Mouse (Mus musculus) limb, embryonic 15.5 days (tissue): ENCODE data around the gene Nek6. TPM values are rescaled to one million over a fixed set of nuclear protein-coding genes. Genes with fewer than 3 reads are reported as not detected.

Source experiments
- ATAC-seq: fragments of 200-750 bp; cut with Nextera tagmentation; 2 replicates; pipeline ENCODE4 v1.8.0; 2017; ENCODE audit warnings: low read depth, moderate TSS enrichment; ENCODE audit not compliant: insufficient number of reproducible peaks, low FRiP score, low TSS enrichment
- H3K27ac ChIP-seq: fragments of 300-500 bp; sonication (generic); 2 replicates; pipeline ENCODE4 v1.5.1; 2015; ENCODE audit warnings: moderate library complexity, mild to moderate bottlenecking, inconsistent platforms
- H3K27me3 ChIP-seq: fragments of 300-500 bp; sonication (generic); 2 replicates; pipeline ENCODE4 v1.6.1; 2015; ENCODE audit warnings: inconsistent platforms
- H3K36me3 ChIP-seq: fragments of 300-500 bp; sonication (generic); 2 replicates; pipeline ENCODE4 v1.6.1; 2015; ENCODE audit warnings: inconsistent platforms
- H3K4me1 ChIP-seq: fragments of 300-500 bp; sonication (generic); 2 replicates; pipeline ENCODE4 v1.6.1; 2015; ENCODE audit warnings: inconsistent platforms
- H3K4me2 ChIP-seq: fragments of 300-500 bp; sonication (generic); 2 replicates; pipeline ENCODE4 v1.6.1; 2015; ENCODE audit warnings: mild to moderate bottlenecking, inconsistent platforms
- H3K4me3 ChIP-seq: fragments of 300-500 bp; sonication (generic); 2 replicates; pipeline ENCODE4 v1.5.1; 2015; ENCODE audit warnings: mild to moderate bottlenecking, inconsistent platforms
- H3K9ac ChIP-seq: fragments of 300-500 bp; sonication (generic); 2 replicates; pipeline ENCODE4 v1.6.1; 2015; ENCODE audit warnings: inconsistent platforms
- H3K9me3 ChIP-seq: fragments of 300-500 bp; sonication (generic); 2 replicates; pipeline ENCODE4 v1.6.1; 2016; ENCODE audit warnings: inconsistent platforms
- WGBS: fragments of 180-500 bp; shearing (Covaris S2); methylation state at CpG from one replicate; pipeline ENCODE4 v1.1.7; 2015; 5-methylcytosine and 5-hydroxymethylcytosine counted together
- polyA plus RNA-seq: library from polyadenylated mRNA; unstranded; fragments of >200 nt; fragmentation: Nextera tagmentation; extraction: Ambion mirVana; gene quantifications from 2 replicates; pipeline ENCODE4 v1.2.1, GENCODE M21; 2015

Nek6 gene
- polyA plus RNA-seq, 1 experiment from 2014 or later, result 118 TPM

DNA sequence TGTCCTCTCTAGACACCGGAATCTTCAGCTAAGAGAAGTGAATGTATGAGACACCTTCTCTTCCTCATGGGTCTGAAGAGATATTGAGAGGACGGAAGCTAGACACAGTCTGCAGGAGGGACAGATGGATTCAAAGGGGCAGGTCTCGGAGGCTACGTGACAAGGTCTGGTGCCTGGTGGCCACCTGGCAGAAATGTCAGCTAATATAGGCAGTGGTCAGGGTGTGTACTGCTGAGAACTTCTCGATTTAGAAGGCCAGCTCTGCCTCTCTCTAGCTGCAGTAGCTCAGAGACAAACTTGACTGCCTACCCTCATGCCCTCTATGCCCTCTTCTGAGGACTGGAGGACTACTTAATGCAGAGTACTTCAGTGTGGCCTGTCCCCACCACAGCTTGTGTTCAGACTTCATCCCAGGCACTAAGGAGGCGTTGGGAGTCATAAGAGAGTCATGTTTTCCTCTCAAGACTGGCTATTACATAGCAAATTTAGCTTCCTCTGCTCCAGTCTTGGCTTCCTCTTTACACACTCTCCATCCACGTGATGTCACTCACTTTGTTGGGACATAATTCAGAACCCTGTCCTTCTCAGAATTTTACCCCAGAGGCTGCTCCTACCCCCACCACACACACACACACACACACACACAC lies 28.3 kb upstream of the Nek6 start:
- no peaks in the 10 kb centered on the region for H3K9me3 ChIP-seq
- no peak overlapping the region for H3K4me2 ChIP-seq
- H3K27ac ChIP-seq, result no peak overlapping the region
- H3K27me3 ChIP-seq, result no peaks in the 10 kb centered on the region
- WGBS, result 80% methylated on average over 7 of the region's 7 CpGs
- ATAC-seq, result no peak
- no peaks in the 10 kb centered on the region for H3K36me3 ChIP-seq
- H3K4me1 ChIP-seq, result peaks cover 4% of the 10 kb centered on the region; the same call in 1 of the 2 replicates
- H3K9ac ChIP-seq, result no peak overlapping the region
- H3K4me3 ChIP-seq, result no peak overlapping the region

DNA sequence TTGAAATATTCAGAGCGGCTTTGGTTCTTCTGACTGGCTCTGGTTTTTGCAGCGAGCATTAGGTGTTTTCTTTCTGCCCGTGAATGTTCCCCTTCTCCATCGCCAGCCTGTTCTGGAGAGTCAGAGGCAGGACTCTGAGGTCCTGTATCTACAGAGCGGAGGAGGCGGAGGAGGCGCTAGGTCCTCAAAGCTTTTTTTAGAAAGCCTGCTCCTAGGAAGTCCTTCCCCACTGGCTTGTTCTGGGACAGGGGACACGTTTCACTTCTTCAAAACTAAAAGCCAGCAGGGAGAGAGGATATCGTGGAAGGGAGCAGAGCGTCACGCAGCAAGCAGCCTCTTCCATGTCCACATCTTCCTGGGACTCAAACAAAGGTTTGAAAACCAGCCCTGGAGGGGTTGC lies 26.9 kb upstream of the Nek6 start:
- ATAC-seq, result no peak
- Histone ChIP-seq H3K27me3 (no peaks in the 10 kb centered on the region), H3K9me3 (no peaks in the 10 kb centered on the region), H3K36me3 (no peaks in the 10 kb centered on the region), H3K4me1 (peaks cover 4% of the 10 kb centered on the region; the same call in 1 of the 2 replicates), H3K9ac (no peak overlapping the region), H3K4me3 (no peak overlapping the region), H3K27ac (0 out of 2 replicates have a peak overlapping the region, but pooled peaks have one; percentile 8), H3K4me2 (no peak overlapping the region)
- WGBS, result 73% methylated on average over 11 of the region's 11 CpGs

DNA sequence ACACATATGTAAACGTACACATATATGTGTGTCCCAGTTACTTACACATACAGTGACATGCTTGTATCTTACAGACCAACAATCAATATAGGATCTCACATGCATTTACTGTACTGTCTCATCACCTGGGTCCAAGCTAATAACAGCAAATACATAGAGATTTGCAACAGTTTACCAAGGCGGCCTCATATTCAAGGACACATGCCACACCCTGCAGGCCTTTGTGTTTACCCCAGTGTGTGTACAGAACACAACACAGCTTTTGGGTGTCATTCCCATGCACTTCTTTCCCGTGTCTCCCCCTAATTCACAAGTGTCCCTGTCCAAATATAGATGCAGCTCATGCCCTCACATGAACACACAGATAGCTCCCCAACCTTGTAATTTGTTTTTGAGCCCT lies 26.0 kb upstream of the Nek6 start:
- H3K9me3 ChIP-seq, result no peaks in the 10 kb centered on the region
- no peak overlapping the region for H3K4me2 ChIP-seq
- ATAC-seq, result no peak
- no peak overlapping the region for H3K9ac ChIP-seq
- 84% methylated on average over 3 of the region's 3 CpGs for WGBS
- H3K4me1 ChIP-seq, result peaks cover 4% of the 10 kb centered on the region; the same call in 1 of the 2 replicates
- H3K4me3 ChIP-seq, result no peak overlapping the region
- no peak overlapping the region for H3K27ac ChIP-seq
- no peaks in the 10 kb centered on the region for H3K27me3 ChIP-seq
- H3K36me3 ChIP-seq, result no peaks in the 10 kb centered on the region

DNA sequence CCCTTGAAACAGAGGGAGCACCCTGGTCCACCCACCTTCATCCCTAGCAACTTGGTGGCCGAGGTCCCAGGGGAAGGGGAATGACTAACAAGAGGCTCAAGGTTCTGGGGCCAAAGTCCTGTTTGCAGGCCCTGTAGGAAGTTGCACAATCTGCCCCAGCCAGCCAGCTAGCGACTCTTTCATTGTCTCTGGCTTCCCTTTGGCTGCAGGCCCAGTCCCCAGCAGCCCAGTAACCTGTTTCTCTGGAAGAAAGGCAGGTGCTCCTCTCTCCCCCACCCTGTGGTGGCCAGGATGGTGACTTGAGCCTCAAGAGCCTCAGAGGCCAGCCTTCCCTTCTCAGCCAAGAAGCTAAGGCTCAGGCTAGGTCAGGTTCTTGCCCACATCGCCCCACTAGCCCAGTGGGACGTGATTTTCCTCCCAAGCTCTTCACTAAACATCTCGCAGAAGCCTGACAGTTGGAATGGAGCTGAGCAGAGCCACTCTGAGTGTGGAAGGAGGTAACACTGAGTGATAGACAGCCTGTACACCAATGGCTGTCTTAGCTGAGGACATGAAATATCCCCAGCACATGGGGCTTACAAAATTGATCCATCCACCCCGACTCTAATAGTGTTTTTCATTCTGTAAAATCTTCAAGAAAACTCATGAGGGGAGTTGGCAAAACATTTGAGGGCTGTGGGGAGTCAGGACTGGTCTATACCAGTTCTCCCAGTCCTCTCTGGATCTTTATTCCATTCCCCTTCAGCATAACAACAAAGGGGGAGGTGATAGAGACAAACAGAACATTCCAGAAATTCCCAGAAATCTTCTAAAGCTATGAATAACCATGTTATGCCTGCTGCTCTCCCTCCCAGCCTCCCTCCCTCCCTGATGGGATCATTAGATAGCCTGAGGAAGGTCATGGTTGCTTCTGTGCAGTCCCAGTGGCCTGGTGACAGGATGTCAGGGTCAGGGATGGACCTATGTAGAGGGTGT lies 25.2 kb upstream of the Nek6 start:
- ATAC-seq, result no peak
- no peaks in the 10 kb centered on the region for H3K9me3 ChIP-seq
- 61% methylated on average over 6 of the region's 6 CpGs for WGBS
- no peak overlapping the region for H3K4me2 ChIP-seq
- H3K4me3 ChIP-seq, result no peak overlapping the region
- H3K9ac ChIP-seq, result no peak overlapping the region
- H3K27me3 ChIP-seq, result no peaks in the 10 kb centered on the region
- no peaks in the 10 kb centered on the region for H3K36me3 ChIP-seq
- H3K4me1 ChIP-seq, result peaks cover 4% of the 10 kb centered on the region; the same call in 1 of the 2 replicates
- H3K27ac ChIP-seq, result peak overlapping the region; percentile 51; the same call in 1 of the 2 replicates

DNA sequence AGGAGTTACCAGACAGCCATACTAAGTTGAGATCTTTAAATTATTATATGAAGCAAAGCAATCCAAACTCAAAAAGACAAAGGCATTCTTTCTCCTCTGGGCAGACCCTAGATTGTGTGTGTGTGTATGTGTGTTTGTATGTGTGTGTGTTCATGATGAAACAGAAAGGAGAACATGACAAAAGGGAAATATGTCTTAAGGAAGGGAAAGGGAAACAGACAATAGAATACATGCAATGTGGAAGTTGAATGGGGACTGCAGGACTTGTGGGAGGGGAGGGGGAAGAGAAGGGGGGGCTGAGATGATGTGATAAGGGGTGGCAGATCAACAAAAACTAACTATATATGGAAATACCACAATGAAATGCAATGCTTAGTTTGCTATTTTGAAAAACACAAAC lies 13.8 kb upstream of the Nek6 start:
- no peak overlapping the region for H3K4me3 ChIP-seq
- no peak overlapping the region for H3K27ac ChIP-seq
- no peaks in the 10 kb centered on the region for H3K9me3 ChIP-seq
- H3K4me2 ChIP-seq, result no peak overlapping the region
- H3K36me3 ChIP-seq, result no peaks in the 10 kb centered on the region
- no peak overlapping the region for H3K9ac ChIP-seq
- H3K4me1 ChIP-seq, result peaks cover 16% of the 10 kb centered on the region
- H3K27me3 ChIP-seq, result no peaks in the 10 kb centered on the region
- ATAC-seq, result no peak

DNA sequence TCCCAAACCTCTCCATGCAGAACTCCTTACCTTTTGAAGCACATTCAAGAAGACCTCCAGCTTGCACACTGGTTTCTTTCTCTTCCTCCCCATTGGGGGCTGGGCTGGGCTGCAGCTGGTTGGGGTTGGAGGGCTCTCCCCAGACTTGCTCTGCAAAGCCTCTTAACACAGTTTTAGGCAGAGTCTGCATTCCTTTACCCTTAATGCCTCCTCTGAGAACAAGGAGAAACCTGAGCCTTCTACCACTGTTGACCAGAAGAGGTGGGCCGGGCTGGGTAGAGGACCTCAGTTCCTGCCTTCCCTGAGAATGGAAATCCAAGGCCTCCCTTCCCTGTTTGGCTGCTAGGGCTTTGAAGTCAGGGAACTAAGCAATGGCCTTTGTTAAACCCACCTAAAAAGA lies 9.8 kb upstream of the Nek6 start:
- H3K4me1 ChIP-seq, result peaks cover 29% of the 10 kb centered on the region
- H3K27ac ChIP-seq, result peak overlapping the region; percentile 28
- no peak overlapping the region for H3K4me3 ChIP-seq
- ATAC-seq, result peak; percentile 41; the same call in 1 of the 2 replicates
- no peak overlapping the region for H3K4me2 ChIP-seq
- H3K9me3 ChIP-seq, result no peaks in the 10 kb centered on the region
- H3K27me3 ChIP-seq, result no peaks in the 10 kb centered on the region
- WGBS, result 5% methylated on average over 1 of the region's 1 CpGs
- H3K9ac ChIP-seq, result no peak overlapping the region
- H3K36me3 ChIP-seq, result no peaks in the 10 kb centered on the region

DNA sequence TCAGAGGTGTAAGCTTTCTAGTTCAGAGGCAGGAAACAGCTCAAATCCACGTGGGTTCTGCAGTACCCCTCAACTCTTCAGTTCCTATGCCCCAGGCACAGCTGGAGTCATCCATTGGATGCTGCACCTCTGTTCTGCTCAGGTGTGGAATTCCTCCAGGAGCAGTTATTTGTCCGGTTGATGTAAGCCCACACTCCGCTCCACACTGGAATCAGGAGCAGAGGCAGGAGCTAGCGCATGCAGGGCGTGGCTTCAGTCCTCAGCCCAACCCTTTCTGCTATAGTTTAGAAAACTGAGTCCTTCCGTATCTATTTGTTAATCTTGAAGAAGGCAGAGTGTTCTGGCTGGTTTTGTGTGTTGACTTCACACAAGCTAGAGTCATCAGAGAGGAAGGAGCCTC lies 9.3 kb upstream of the Nek6 start:
- H3K27ac ChIP-seq, result peak overlapping the region; percentile 28
- no peak for ATAC-seq
- 47% methylated on average over 6 of the region's 6 CpGs for WGBS
- H3K4me2 ChIP-seq, result no peak overlapping the region
- H3K9me3 ChIP-seq, result no peaks in the 10 kb centered on the region
- H3K4me1 ChIP-seq, result peaks cover 29% of the 10 kb centered on the region
- no peak overlapping the region for H3K9ac ChIP-seq
- H3K27me3 ChIP-seq, result no peaks in the 10 kb centered on the region
- H3K36me3 ChIP-seq, result no peaks in the 10 kb centered on the region
- H3K4me3 ChIP-seq, result no peak overlapping the region

DNA sequence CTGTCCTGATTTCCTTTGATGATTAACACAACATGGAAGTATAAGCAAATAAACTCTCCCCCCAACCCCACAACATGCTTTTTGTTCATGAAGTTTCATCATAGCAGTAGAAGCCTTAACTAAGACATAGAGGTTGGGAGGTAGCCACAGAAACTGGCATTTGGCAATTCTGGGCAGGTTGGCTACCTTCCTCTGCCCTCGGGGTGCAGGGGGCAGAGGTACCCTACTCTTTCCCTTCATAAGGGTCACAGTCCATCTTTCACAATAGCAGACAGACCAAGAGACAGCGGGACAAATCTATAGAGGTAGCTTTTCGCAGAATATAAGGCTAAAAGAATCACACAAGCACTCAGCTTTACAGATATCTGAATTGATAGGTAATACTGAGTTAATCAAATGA lies 8.7 kb upstream of the Nek6 start:
- no peak overlapping the region for H3K9ac ChIP-seq
- H3K27me3 ChIP-seq, result no peaks in the 10 kb centered on the region
- H3K9me3 ChIP-seq, result no peaks in the 10 kb centered on the region
- H3K4me3 ChIP-seq, result no peak overlapping the region
- no peaks in the 10 kb centered on the region for H3K36me3 ChIP-seq
- no peak overlapping the region for H3K4me2 ChIP-seq
- ATAC-seq, result no peak
- no peak overlapping the region for H3K27ac ChIP-seq
- peaks cover 29% of the 10 kb centered on the region for H3K4me1 ChIP-seq
- WGBS, result 88% methylated on average over 3 of the region's 3 CpGs

DNA sequence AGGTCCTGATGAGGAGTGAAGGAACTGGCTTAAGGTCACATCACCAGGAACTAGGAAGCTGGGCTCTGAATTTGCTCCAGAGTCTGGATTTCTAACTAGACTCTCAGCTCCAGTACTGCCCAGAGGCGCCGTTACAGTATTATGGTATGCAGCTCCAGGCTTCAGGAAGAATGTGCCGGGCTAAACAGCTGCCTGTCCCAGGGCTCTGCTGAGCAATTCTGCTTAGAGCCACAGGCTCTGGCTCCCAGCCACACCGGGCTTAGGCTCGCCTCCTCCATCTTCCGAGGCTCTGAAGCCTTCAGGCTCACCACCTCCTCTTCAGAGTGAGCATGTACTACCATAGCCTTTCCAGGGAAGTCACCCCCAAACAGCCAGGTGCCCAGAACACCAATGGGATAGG lies 7.1 kb upstream of the Nek6 start:
- ATAC-seq, result peak; percentile 49; the same call in 1 of the 2 replicates
- Histone ChIP-seq H3K36me3 (no peaks in the 10 kb centered on the region), H3K9ac (no peak overlapping the region), H3K4me2 (no peak overlapping the region), H3K4me3 (no peak overlapping the region), H3K4me1 (peaks cover 29% of the 10 kb centered on the region), H3K9me3 (no peaks in the 10 kb centered on the region), H3K27ac (peak overlapping the region; percentile 43; the same call in 1 of the 2 replicates), H3K27me3 (no peaks in the 10 kb centered on the region)
- WGBS, result 19% methylated on average over 6 of the region's 6 CpGs

DNA sequence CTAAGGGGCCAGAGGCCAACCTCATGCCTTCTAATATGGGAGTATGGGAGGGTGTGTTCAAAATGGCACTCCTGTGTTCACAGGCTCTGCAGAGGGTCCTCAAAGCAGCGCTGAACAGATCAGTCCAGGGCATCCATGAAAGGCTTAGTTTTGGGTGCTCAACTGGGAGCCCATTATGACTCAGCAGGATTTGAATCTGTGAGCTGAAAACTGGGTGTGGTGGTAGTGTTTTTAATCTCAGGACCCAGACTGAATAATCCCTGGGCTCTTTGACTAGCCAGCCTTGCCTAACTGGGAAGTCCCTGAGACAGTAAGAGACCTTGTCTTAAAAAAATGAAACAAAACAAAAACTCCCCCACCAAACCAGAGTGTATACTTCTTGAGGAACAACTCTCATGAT lies 4.3 kb upstream of the Nek6 start:
- Histone ChIP-seq H3K4me2 (no peak overlapping the region), H3K36me3 (no peaks in the 10 kb centered on the region), H3K27ac (no peak overlapping the region), H3K4me1 (peaks cover 22% of the 10 kb centered on the region), H3K27me3 (no peaks in the 10 kb centered on the region), H3K9me3 (no peaks in the 10 kb centered on the region), H3K4me3 (no peak overlapping the region), H3K9ac (no peak overlapping the region)
- no peak for ATAC-seq
- WGBS, result 86% methylated on average over 1 of the region's 1 CpGs

DNA sequence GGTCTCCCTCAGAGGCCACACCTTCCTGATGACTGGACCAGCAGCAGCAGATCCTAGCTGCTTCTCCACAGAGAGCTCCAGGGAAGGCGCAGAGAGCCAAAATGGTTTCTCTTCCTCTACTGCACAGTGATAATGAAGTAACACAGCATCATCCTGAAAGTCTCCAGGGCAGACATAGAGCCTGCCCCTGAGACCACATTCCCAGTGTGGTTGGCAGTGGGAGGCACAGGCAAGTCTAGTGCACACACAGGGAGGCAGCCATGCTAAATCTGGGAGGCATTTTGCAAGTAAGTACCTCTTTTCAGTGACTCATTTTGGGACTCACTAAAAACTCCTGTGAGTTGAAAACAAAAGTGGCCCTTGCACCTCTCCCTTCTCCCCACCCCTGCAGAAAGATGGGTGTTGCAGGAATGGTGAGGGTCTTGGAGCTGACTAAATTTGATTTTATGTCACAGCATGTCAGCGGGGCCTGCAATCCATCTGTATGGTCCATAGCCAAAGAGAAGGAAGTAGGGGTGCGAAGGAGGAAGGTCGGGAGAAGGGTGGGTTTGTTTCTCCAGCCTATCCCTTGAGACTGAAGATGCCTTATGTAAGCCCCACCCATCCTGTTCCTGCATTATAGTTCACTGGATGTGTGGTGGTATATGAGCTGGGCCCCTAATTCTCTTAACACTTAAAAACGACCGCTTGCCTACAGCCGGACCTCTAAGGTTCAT lies 2.3 kb upstream of the Nek6 start:
- no peaks in the 10 kb centered on the region for H3K27me3 ChIP-seq
- no peak overlapping the region for H3K4me3 ChIP-seq
- H3K4me1 ChIP-seq, result peaks cover 27% of the 10 kb centered on the region
- H3K4me2 ChIP-seq, result no peak overlapping the region
- no peak for ATAC-seq
- no peak overlapping the region for H3K27ac ChIP-seq
- H3K9ac ChIP-seq, result no peak overlapping the region
- H3K36me3 ChIP-seq, result no peaks in the 10 kb centered on the region
- WGBS, result 76% methylated on average over 7 of the region's 7 CpGs
- no peaks in the 10 kb centered on the region for H3K9me3 ChIP-seq

DNA sequence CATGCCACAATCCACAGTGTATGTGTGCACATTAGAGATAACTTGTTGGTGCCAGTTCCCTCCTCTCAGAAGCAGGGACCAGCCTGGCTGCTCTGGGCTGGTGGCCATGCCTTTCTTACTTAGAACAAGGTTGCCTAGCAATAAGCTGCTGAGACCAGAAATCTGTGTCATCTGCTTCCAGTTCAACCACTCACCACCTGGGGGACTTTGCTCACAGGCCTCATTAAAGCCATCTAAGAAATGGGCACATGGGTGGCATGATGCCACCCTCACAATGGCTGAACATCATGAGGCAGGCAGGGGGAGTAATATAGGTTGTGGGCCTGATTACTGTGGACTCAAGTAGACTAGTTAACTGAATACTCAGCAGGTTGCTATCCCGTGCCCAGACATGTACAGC lies 1.3 kb upstream of the Nek6 start:
- Histone ChIP-seq H3K4me2 (no peak overlapping the region), H3K9ac (no peak overlapping the region), H3K4me3 (no peak overlapping the region), H3K4me1 (peaks cover 30% of the 10 kb centered on the region), H3K27me3 (no peaks in the 10 kb centered on the region), H3K36me3 (no peaks in the 10 kb centered on the region), H3K9me3 (no peaks in the 10 kb centered on the region), H3K27ac (no peak overlapping the region)
- no peak for ATAC-seq
- 85% methylated on average over 1 of the region's 1 CpGs for WGBS
